Mouse (Mus musculus): ENCODE results near the gene Igf2bp1.

- TF ChIP-seq CTCF (IDR thresholded peaks at IDR 0.05; ENCODE audit: low read depth, low read length): peak; percentile 36
- TF ChIP-seq EP300 (IDR thresholded peaks at IDR 0.05; ENCODE audit: insufficient read depth, low read depth, low read length): no peak
- TF ChIP-seq POLR2A (IDR thresholded peaks at IDR 0.05; ENCODE audit: insufficient read depth, low read length): no peak
These were observed 29.4 kb downstream of the Igf2bp1 start for GRCm38 (mm10) chr11:95976290-95976689.
